Mouse (Mus musculus) MEL (cell line): ENCODE measurements around the gene Rgl1. TPM values are rescaled to one million over a fixed set of nuclear protein-coding genes. Genes with fewer than 3 reads are reported as not detected.

Experiments used
- DNase-seq: peaks from one replicate; pipeline ENCODE4 v3.0.0; 2011; ENCODE audit warnings: low read depth, low spot score
- H3K27ac ChIP-seq: 2 replicates; pipeline ENCODE4 v1.5.1; 2012; ENCODE audit warnings: low read depth, mild to moderate bottlenecking, control low read depth, low read length, moderate library complexity; ENCODE audit not compliant: control insufficient read depth
- H3K27me3 ChIP-seq, 2 experiments: fragments of 150-350 bp in 1 of 2; sonication (generic) in 1 of 2; 2 replicates each; pipeline ENCODE4 v1.6.1; 2012; ENCODE audit warnings: low read length in 2 of 2, mild to moderate bottlenecking in 2 of 2, improper control_type of control experiment in 1 of 2, moderate library complexity in 1 of 2; ENCODE audit not compliant: insufficient read depth in 2 of 2, control insufficient read depth in 1 of 2
- H3K36me3 ChIP-seq, 2 experiments: 2 replicates each; pipeline ENCODE4 v1.6.1; 2012 to 2014; ENCODE audit warnings: low read length in 2 of 2, improper control_type of control experiment in 1 of 2, inconsistent platforms in 1 of 2, mild to moderate bottlenecking in 1 of 2; ENCODE audit not compliant: insufficient read depth in 2 of 2, control insufficient read depth in 1 of 2
- H3K4me1 ChIP-seq, 2 experiments: fragments of 150-350 bp in 1 of 2; sonication (generic) in 1 of 2; 2 replicates each; pipeline ENCODE4 v1.6.1; 2012; ENCODE audit warnings: low read length in 2 of 2, improper control_type of control experiment in 1 of 2, mild to moderate bottlenecking in 1 of 2; ENCODE audit not compliant: insufficient read depth in 2 of 2, control insufficient read depth in 1 of 2
- H3K4me3 ChIP-seq, 2 experiments: fragments of 150-350 bp in 1 of 2; sonication (generic) in 1 of 2; 2 replicates each; pipeline ENCODE4 v1.5.1; 2012; ENCODE audit warnings: low read depth in 2 of 2, low read length in 2 of 2, mild to moderate bottlenecking in 2 of 2, moderate library complexity in 2 of 2, control low read depth in 1 of 2, improper control_type of control experiment in 1 of 2; ENCODE audit not compliant: control insufficient read depth in 1 of 2, insufficient read depth in 1 of 2
- H3K79me2 ChIP-seq: 2 replicates; pipeline ENCODE4 v1.6.1; 2012; ENCODE audit warnings: mild to moderate bottlenecking, low read length, moderate library complexity; ENCODE audit not compliant: control insufficient read depth, poor library complexity, insufficient read depth
- H3K9ac ChIP-seq: 2 replicates; pipeline ENCODE4 v1.6.1; 2012; ENCODE audit warnings: low read depth, mild to moderate bottlenecking, control low read depth, low read length, moderate library complexity; ENCODE audit not compliant: control insufficient read depth, poor library complexity, severe bottlenecking
- H3K9me3 ChIP-seq: fragments of 150-350 bp; sonication (generic); replicated peaks from 2 replicates; pipeline ENCODE4 v1.6.1; 2012; ENCODE audit warnings: mild to moderate bottlenecking, low read length, improper control_type of control experiment, moderate library complexity; ENCODE audit not compliant: insufficient read depth
- CHD1 ChIP-seq: IDR thresholded peaks from 2 replicates; pipeline ENCODE4 v1.6.1; 2012; ENCODE audit warnings: low read depth, mild to moderate bottlenecking, inconsistent platforms, low read length, improper control_type of control experiment
- CHD2 ChIP-seq: IDR thresholded peaks from 2 replicates; pipeline ENCODE4 v1.6.1; 2011; ENCODE audit warnings: low read length, improper control_type of control experiment
- E2F4 ChIP-seq: IDR thresholded peaks from 2 replicates; pipeline ENCODE4 v1.6.1; 2011; ENCODE audit warnings: low read depth, low read length, improper control_type of control experiment, borderline replicate concordance
- ETS1 ChIP-seq: IDR thresholded peaks from 2 replicates; pipeline ENCODE4 v1.6.1; 2012; ENCODE audit warnings: low read depth, mild to moderate bottlenecking, inconsistent platforms, low read length, improper control_type of control experiment, moderate library complexity
- GABPA ChIP-seq: IDR thresholded peaks from 2 replicates; pipeline ENCODE4 v1.6.1; 2012; ENCODE audit warnings: low read depth, mild to moderate bottlenecking, inconsistent platforms, low read length, improper control_type of control experiment, moderate library complexity
- GATA1 ChIP-seq: IDR thresholded peaks from 2 replicates; pipeline ENCODE4 v1.6.1; 2011; ENCODE audit warnings: low read depth, low read length, improper control_type of control experiment
- HCFC1 ChIP-seq: IDR thresholded peaks from 2 replicates; pipeline ENCODE4 v1.6.1; 2012; ENCODE audit warnings: low read depth, mild to moderate bottlenecking, inconsistent platforms, low read length, improper control_type of control experiment, moderate library complexity
- JUND ChIP-seq: IDR thresholded peaks from 2 replicates; pipeline ENCODE4 v1.6.1; 2011; ENCODE audit warnings: low read depth, mild to moderate bottlenecking, improper control_type of control experiment, low read length
- MAFK ChIP-seq: IDR thresholded peaks from 2 replicates; pipeline ENCODE4 v1.6.1; 2011; ENCODE audit warnings: low read depth, mild to moderate bottlenecking, low read length, improper control_type of control experiment, borderline replicate concordance
- MAX ChIP-seq: IDR thresholded peaks from 2 replicates; pipeline ENCODE4 v1.6.1; 2011; ENCODE audit warnings: low read length, improper control_type of control experiment
- NELFE ChIP-seq: IDR thresholded peaks from 2 replicates; pipeline ENCODE4 v1.6.1; 2011; ENCODE audit warnings: low read depth, low read length, improper control_type of control experiment
- POLR2A ChIP-seq, 2 experiments: IDR thresholded peaks; 2 replicates each; pipeline ENCODE4 v1.6.1; 2011 to 2012; ENCODE audit warnings: low read length in 2 of 2, mild to moderate bottlenecking in 2 of 2, control low read depth in 1 of 2, improper control_type of control experiment in 1 of 2, low read depth in 1 of 2, moderate library complexity in 1 of 2; ENCODE audit not compliant: control insufficient read depth in 1 of 2, insufficient read depth in 1 of 2, poor library complexity in 1 of 2
- SIN3A ChIP-seq: IDR thresholded peaks from 2 replicates; pipeline ENCODE4 v1.6.1; 2012; ENCODE audit warnings: low read length, improper control_type of control experiment, inconsistent platforms
- SMC3 ChIP-seq: IDR thresholded peaks from 2 replicates; pipeline ENCODE4 v1.6.1; 2011; ENCODE audit warnings: low read depth, low read length, improper control_type of control experiment
- TBP ChIP-seq: IDR thresholded peaks from 2 replicates; pipeline ENCODE4 v1.8.0; 2011; ENCODE audit warnings: low read depth, low read length, improper control_type of control experiment
- USF2 ChIP-seq, 2 experiments: IDR thresholded peaks; 2 replicates each; pipeline ENCODE4 v1.6.1; 2011 to 2012; ENCODE audit warnings: improper control_type of control experiment in 2 of 2, low read length in 2 of 2, borderline replicate concordance in 1 of 2, inconsistent platforms in 1 of 2, low read depth in 1 of 2, mild to moderate bottlenecking in 1 of 2; ENCODE audit not compliant: insufficient read depth in 1 of 2
- ZC3H11A ChIP-seq: IDR thresholded peaks from 2 replicates; pipeline ENCODE4 v1.6.1; 2012; ENCODE audit warnings: low read depth, mild to moderate bottlenecking, inconsistent platforms, low read length, improper control_type of control experiment
- ZMIZ1 ChIP-seq: IDR thresholded peaks from 2 replicates; pipeline ENCODE4 v1.6.1; 2012; ENCODE audit warnings: low read depth, mild to moderate bottlenecking, inconsistent platforms, low read length, improper control_type of control experiment, moderate library complexity
- polyA plus RNA-seq, 2 experiments: library from polyadenylated mRNA; stranded (reverse) in 1 of 2; unstranded in 1 of 2; fragments of >175 nt in 1 of 2; fragments of >200 nt in 1 of 2; gene quantifications; 2 replicates each; pipeline versions ENCODE4 v1.2.1 to v1.2.4; 2012; ENCODE audit warnings: low replicate concordance in 2 of 2, low read depth in 1 of 2; ENCODE audit not compliant: insufficient read length in 2 of 2, insufficient read depth in 1 of 2, missing spikeins in 1 of 2
- total RNA-seq: library from RNA; depleted of rRNA; stranded (reverse); fragments of 300-350 nt; gene quantifications from 2 replicates; pipeline ENCODE4 v1.2.3, GENCODE M21; 2012

Rgl1 gene
- total and polyA plus RNA-seq, 3 experiments: 0.12 to 0.39 TPM; not detected in 1

DNA sequence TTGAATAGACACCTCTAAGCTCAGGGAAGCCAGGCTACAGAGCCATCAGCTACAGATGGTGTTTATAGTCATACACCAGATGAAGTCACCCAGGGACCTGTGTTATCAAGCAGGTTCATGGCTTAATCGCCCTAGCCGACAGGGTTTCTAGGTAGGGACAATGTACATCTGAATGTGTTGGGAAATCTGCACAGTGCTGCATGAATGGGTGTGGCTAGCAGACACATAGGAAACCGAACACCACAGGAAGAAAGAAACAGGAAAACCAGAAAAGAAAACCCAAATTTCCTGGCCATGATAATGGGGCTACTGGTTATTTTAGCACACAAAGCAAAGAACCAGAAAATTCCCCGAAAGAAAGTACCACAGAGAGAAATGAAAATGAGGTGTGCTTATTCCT lies 45.2 kb downstream of the Rgl1 start:
- Histone ChIP-seq H3K4me1 (peaks cover 4 to 14% of the 10 kb centered on the region in 2 experiments; a peak in 3 of 4 replicates), H3K79me2 (no peaks in the 10 kb centered on the region), H3K9ac (peak overlapping the region; percentile 26; the same call in 1 of the 2 replicates), H3K27me3 (peaks cover 2 to 4% of the 10 kb centered on the region in 2 experiments), H3K9me3 (no peaks in the 10 kb centered on the region), H3K36me3 (peaks cover 0 to 8% of the 10 kb centered on the region in 2 experiments; a peak in 2 of 4 replicates), H3K4me3 (peak overlapping the region; percentile 40 to 41; a peak in 3 of 4 replicates), H3K27ac (no peak overlapping the region)
- peak; percentile 28 for DNase-seq
- TF ChIP-seq HCFC1 (no peak), CHD1 (no peak), SIN3A (no peak), E2F4 (no peak), USF2 (IDR thresholded peaks at IDR 0.05; ENCODE audit: borderline replicate concordance in 1 of 2, insufficient read depth in 1 of 2, low read depth in 1 of 2, low read length in 2 of 2) (no peak), NELFE (no peak), POLR2A (IDR thresholded peaks at IDR 0.05; ENCODE audit: control insufficient read depth in 1 of 2, insufficient read depth in 1 of 2, low read depth in 1 of 2, low read length in 2 of 2, poor library complexity in 1 of 2) (no peak), MAX (no peak), CHD2 (no peak), MAFK (no peak), ETS1 (no peak), JUND (no peak), ZMIZ1 (no peak), ZC3H11A (no peak), GABPA (no peak), GATA1 (no peak)

DNA sequence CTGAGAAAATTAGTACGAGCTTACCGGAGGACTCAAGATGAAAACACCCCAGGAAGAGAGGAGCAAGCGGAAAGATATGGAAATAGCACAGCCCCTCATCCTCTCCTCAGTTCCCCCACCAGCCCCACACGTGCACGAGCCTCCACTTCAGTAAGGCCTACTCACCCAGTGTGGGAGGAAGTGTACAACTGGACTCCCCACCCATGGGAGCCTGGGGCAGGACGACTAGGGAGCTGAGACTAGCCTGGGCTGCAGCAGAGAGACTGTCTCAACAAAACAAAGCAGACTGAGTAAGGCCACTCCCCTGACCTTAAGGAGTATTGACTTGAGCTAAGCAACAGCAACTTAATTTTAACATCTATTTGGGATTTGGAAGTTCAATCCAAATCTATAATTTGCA lies 48.0 kb downstream of the Rgl1 start:
- Histone ChIP-seq H3K4me3 (no peak overlapping the region), H3K27me3 (peaks cover 7 to 9% of the 10 kb centered on the region in 2 experiments), H3K27ac (no peak overlapping the region), H3K9ac (no peak overlapping the region), H3K79me2 (no peaks in the 10 kb centered on the region), H3K36me3 (peaks cover 0 to 8% of the 10 kb centered on the region in 2 experiments; a peak in 2 of 4 replicates), H3K4me1 (peaks cover 4 to 6% of the 10 kb centered on the region in 2 experiments; a peak in 3 of 4 replicates), H3K9me3 (no peaks in the 10 kb centered on the region)
- TF ChIP-seq GATA1 (no peak), SMC3 (no peak), TBP (no peak)
- DNase-seq: no peak
